Mouse (Mus musculus) adrenal gland, postnatal 36 days (tissue): Measurements from ENCODE around the gene Sorcs2. TPM values are rescaled to one million over a fixed set of nuclear protein-coding genes. Genes with fewer than 3 reads are reported as not detected.

Experiments used
- DNase-seq, 2 experiments: peaks; one replicate each; pipeline ENCODE4 v3.0.0; 2021; ENCODE audit warnings: mixed read lengths in 1 of 2
- total RNA-seq, 2 experiments: library from RNA; stranded (reverse); gene quantifications; 2 replicates each; pipeline ENCODE4 v1.2.3; 2021

The Sorcs2 gene
- total RNA-seq, 2 experiments from 2014 or later = 13.9 to 24.5 TPM

DNA sequence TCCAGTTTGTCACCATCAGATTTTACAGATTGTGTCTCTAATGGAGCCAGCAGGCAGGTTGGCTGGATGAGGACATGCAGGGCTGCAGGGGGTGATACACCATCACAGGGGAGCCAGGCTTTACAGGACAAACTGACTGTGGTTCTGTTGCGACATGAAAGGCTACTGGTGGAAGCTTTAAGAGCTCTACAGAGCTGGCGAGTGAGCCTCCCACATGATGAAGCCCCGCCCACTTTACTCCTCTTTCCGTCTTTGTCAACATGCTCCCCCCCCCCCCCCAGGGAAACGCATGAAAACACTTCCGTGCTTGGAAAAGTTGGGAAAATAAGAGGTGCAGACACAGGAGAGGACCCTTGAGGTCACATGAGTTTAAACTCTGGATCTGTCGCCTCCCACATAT is 219.7 kb downstream of the Sorcs2 start:
- DNase-seq = no peak

DNA sequence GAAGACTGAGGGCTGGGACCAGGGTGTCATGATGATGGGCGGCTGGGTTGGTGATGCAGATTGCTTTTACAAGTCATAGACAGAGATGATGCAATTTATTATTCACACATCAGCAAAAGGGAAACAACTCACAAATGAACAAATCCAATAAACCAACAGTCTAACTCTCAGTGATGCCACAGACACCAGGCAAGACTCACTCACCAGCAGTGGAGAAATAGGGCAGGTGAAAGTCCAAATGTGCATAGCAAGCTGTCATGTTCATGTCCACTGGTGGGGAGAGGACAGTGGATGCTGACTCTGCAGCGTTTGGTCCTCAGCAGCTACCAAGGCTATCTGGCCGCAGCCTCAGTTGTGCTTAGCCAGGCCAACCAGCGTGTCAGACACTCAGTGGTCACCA is 221.1 kb downstream of the Sorcs2 start:
- DNase-seq = no peak

DNA sequence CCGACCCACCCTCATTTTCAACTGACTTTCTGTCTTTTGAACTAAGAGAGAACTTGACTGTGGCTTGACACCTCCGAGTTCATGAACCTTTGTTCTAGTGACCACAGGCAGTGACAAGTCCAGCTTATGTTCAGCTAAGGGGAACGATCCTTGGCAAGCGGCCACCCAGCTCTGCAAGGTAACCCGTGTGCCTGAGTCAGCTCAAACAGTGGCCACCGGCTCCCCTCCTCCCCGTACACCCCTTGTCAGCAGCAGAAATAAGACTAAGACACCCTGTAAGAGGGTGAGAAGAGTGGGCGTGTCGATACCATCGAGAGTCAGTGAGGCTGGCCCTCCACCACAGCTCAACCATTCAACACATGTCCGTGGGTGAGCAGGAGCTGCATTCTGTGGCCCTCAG is 221.5 kb downstream of the Sorcs2 start:
- DNase-seq = peak; percentile 59 to 62

DNA sequence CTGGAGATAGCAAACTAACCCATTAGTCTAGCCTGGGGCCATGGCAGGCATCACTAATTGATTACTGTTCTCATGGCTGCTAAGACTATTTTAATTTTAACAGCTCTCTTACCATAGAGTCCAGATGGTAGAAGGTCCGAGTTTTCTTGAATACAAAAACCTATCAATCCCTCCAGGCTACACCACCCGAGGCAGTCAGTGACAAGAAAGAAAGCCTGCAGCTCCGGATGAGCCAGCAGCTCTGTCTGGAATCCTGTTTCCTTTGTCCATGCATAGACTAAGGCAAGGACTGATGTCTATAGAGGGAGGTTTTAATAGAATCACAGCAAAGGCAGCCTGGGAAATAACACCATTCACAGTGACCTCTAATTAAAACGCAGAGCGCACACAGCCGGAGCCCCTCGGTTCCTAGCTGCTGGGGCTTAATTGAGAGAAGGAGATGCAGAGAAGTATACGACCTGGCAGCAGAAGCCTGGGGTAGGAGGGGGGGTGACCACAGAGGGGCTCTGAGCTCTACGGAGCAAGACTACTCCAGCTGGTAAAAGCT is 223.3 kb downstream of the Sorcs2 start:
- DNase-seq = no peak

DNA sequence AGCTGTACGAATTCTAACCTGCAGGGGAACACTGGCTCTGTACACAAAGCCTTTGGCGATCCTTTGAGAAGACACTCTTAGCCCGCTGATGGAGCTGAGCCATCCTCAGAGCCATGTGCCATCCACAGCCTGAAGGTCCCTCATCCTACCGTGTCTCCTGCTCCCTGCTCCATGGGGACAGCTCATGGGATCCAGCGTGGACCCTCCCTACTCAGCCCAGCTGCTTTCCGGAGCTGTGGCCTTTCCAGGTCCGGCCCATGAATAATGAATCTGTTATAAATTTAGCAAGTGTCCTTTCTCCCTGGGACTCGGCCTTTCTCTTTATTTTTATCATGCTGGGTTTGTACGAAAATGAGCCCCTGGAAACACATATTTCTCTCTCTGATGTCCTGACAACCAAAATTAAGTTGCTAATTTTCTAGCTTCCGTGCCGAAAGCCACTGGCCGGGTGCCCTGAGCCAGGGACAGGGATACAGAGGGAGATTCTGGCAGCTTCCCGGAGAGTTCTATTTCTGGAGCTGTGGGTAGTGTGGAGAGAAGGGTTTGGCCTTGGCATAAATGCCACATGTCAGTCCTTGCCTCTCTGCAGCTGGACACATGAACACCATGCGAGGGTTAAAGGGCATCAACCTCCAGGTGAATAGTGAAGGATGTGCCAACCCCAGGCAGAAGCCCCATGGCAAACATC is 228.8 kb downstream of the Sorcs2 start:
- peak; percentile 50 to 61 for DNase-seq

DNA sequence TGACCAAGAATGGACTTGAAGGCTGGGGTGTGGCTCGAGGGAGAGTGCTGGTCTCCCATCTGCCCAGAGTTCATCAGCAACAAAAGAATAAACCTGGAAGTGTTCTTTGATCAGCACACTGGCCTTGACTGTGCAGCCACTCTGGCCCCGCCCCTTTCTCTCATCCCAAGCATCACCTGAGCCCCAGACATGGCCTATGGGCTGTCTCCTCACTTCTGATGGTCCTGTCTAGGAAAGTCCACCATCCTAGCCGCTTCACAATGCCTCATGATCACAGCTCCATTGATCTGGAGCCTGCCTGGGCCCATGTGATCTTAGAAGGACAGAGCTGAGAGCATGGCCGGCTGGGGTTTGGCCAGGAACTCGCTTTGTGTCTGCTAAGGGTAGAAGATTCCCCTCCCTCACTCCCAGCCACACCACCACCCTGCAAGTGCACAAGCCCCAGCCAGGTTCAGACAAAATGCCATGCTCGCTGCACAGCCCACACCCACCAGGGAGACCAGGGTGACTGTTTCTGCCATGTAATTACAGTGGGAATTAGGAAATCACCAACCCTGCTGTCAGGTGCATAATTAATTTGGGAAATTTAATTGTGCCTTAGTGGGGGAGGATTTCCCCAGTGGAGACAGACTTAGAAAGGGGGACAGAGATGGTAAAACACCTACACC is 231.5 kb downstream of the Sorcs2 start:
- no peak for DNase-seq

DNA sequence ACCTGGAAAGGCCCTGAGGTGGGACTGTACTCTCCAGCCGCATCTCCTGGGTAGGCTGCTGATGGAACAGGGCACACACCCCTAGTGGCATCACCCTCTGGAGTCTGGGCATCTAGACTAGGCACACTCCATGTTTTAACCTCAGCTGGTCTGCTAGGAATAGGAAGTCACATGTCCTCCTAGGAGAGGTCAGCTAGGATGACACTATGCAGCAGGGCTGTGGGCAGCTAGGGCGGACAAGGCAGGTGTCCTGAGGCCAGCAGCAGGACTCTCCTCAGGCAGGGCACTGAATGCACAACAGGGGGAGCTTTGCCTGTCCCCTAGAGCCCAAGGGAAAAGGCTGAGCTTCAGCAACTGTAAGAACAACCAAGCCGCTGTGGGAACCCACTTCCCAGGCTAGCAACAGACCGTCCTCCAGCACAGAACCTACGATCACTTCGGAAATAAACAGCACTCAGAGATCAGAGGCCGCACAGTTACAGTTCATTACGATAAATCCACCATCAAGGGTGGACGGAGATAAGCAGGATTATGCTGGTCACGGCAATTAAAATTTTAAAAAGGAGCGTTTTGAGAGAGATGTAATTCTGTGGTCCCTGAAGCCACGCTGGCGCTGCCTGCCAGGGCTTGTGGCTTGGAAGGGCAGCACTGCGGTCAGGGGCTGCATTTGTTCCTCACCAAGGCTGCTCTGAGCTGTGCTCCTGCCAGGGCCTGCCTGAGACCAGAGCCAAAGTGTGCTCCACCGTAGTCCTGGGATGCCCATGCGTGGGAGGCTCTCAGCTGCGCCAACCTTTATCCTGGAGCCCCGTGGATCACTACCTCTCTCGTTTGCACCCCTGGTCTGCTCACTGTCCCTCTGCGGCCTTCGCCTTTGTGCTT is 232.3 kb downstream of the Sorcs2 start:
- no peak for DNase-seq

DNA sequence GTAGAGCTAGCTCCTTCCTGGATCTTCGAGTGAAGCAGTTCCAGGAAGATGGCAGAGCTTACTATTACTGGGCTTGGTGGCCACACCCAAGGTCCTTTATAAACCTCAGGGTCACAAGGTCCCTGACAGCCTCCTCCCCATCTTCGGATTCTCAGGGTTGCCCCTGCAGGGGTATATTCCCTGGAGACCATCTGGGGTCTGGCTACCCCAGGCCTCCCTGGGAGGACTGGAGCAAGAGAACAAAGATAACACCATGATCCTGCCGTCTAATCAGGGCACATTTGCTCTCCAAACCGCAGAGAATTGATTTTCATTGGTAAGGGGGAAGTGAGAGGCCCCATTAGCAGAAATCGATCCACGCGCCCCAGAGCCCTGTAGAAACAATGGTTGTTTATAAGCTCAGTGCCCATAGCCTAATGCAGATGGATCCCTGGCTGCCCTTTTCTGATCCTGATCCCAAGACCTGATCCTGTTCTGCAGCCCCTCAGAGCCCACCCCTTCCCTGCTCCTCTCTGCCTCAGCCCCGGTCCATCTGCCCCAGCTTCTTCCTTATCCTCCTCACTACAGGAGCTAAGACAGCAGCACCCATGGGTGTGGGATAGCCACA is 243.0 kb downstream of the Sorcs2 start:
- no peak for DNase-seq

DNA sequence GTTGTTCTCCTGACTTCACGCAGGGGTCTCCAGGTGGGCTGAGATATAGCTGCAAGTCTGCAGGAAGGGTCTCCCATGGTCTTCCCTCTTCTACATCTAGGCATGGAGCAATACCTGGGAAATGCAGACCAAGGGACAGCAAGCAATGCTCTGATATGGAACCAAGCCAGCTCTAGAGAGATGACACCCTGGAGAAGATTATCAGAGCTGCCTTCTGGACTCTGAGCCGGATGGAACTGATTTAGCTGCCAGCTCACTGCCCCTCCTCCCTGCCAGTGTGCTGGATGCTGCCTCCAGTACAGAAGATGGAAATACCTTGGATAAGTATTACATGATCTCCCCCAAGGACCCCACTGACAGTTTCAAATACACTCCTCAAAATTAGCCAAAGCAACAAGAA is 244.7 kb downstream of the Sorcs2 start:
- no peak for DNase-seq

DNA sequence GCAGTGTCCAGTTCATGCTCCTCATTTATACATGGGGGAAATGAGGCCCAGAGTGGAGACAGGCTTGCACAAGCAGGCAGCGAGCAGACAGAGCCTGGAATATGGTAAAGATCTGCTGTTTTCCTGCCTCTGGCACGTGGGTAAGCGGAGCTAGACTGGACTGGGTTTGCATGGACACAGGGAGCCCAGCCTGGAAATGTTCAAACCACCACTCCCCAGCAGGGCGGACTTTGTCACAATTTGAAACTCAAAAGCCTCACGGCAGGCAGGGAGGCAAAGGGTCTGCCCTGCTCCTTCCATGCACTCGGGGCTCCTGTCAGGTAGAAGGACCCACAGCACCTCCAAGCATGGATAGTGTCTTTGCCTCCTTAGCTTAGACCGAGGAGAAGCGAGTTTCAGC is 246.9 kb downstream of the Sorcs2 start:
- DNase-seq = no peak

DNA sequence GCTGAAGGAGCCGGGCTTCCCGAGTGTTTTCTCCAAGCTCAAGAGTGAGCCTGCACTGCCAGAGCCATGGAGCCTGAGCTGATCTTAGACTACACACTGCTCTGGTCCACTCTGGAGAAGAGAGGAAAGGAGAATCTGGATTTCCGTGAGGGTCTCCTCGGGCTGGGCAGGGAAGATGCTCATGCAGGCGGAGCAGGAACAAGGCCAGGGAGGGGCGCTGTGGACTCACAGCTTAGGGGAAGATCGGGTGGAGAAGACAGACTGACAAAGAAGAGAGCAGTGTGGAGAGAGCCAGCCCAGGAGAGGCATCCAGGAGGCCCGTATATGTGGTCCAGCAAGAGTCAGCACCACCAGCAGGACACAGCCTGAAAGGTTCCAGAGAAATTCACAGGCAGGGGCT is 248.8 kb downstream of the Sorcs2 start:
- peak in 1 of 2 experiments; percentile 13 for DNase-seq

DNA sequence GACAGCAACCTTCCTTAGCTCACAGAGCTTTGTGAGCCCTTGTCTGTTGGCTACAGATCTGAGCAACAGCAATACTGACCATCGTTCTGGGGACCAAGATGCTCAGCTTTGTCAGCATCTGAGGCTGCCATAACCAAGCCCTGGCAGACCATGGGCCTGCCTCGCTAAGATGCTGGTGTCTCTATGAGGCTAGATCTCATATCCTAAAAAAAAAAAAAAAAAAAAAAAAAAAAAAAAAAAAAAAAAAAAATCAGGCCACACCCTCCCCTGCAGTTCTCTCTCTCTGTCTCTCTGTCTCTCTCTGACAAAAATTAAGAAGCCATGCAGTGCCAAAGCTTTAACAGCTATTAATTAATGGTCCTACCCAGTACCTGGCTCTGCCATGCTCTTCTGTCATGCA is 251.3 kb downstream of the Sorcs2 start:
- no peak for DNase-seq

DNA sequence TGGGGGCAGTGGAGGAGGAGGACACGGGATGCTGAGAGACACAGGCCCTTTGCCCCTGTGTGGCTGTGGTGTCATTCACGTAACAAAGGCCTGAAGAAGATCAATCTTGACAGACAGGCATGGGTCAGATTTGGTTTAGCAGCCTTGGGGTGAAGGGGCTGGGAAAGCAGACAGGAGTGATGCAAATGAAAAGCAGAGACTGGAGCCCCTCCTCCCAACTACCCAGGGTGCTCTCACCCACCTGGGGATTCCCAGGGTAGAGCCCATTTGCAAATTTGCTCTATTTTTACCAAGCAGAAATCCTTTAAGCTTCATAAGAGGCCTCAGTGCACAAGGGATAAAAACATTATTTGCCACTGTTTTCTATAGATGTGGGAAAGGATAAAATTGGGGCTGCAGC is 253.4 kb downstream of the Sorcs2 start:
- no peak for DNase-seq

DNA sequence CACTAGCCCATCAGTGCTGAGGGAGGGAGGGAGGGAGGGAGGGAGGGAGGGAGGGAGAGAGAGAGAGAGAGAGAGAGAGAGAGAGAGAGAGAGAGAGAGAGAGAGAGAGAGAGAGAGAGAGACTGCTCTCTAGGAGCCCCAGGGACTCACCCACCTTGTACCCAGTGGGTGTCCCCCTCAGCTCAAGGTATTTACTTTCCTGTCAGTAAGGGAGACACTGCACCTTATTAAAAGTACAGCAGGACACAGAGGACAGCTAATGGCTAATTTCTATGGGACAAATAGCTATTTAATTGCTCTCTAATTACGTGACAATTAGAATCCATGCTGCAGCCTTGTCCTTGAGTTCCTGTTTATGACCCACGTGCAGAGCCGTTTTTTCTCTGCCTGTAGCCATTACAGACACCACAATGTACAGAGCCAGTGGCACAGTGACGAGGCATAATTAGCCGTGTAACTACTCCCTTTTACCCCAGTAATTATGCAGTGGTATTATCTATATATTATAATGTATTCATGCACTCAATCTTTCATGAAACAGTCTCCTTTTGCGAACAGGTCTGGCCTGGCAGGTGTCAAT is 256.2 kb downstream of the Sorcs2 start:
- no peak for DNase-seq

DNA sequence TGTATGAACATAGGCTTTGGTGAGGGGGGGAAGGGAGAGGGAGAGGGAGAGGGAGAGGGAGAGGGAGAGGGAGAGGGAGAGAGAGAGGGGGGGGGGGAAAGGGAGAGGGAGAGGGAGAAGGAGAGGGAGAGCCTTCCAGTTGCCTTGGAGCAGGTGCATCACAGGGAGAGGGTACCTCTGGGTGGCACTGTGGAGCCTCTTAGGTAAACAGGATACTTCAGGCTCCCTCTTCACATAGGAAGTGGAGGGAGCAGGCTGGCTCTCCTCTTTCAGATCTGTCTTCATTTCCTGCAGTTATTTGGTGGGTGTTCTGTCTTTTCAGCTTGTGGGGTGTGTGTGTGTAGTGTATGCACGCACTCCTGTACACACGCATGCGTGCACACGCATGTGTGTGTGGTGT is 256.8 kb downstream of the Sorcs2 start:
- DNase-seq = peak; percentile 60 to 67

DNA sequence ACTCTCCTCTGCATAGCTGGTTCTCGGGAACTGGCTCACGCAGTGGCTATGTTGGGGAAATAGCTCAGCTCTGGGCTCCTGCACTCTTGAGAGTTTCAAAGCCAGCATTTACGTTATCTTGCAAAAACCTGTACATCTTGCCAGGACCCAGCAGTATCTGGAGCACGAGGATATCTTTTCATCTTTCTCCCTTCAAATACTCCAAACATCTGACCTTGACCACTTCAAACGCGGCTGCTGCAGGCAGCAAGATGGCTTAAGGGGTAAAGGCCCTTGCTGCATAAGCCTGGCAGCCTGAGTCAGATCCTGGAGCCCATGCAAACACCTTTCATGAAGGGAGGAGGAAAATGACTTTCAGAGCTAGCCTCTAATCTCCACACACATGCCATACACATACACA is 258.2 kb downstream of the Sorcs2 start:
- DNase-seq = peak; percentile 37 to 52

DNA sequence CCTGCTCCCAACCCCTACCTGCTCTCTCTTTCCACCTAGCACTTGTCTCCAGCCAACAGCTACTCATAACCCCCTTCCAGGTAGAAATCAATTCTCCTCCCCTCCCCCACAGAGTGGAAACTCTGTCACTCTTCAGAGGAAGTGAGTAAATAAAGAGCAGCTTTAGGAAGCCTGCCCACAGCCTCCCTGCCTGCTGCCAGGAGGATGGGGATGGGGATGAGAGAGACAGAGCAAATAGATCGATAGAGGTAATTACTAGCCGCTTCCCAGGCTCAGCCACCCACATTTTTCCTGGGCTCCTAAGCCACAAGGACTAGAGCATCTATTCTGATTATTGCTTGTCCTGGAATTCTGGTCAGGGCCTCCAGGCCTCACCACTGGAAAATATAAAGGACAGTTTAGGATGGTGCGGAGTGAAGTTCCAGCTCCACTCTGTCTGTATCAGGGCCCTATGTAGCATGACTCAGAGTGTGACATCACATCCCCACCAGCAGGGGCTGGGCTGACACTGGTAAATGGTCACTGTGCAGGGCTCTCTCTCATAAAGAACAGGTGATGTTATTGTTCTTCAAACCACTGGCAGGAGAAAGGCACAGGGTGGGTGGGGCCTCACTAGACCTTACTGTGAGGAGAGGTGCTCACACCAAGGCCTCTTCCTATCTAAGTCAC is 261.9 kb downstream of the Sorcs2 start:
- DNase-seq = no peak

DNA sequence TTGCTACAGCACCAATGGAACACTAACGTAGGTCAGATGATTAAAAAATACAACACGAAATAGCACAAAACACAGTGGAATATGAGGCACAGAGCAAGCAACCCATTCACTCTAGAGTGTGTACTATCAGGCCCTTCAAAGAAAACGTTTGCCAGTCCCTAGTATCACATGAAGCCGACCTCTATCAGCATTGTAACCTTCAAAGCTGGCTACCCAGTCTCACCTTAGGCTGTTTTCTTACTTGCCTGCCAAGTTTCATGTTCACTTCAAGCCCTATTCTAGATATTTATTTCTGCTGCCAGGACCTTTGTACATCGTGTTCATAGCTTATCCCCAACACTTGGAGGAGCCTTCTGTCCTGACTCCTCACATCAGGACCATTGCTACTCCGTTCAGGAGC is 263.6 kb downstream of the Sorcs2 start:
- DNase-seq = no peak

DNA sequence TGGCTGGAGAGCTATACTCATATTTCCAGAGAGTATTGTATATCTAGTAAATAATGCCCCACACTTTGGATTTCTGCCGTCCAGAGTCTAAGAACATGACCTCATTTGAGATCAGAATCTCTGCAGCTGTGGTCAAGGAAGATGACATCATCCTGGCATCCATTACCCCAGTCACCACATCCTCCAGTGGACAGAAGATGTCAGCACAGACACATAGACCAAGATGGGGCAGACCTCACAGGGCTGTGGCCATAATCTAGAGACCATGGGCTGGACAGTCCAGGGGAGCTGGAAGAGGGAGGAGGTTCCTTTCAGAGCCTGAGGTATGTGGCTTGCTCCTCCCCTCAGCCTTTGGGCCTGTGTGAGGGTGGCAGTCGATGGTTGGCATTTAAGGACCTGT is 264.0 kb downstream of the Sorcs2 start:
- DNase-seq = no peak

DNA sequence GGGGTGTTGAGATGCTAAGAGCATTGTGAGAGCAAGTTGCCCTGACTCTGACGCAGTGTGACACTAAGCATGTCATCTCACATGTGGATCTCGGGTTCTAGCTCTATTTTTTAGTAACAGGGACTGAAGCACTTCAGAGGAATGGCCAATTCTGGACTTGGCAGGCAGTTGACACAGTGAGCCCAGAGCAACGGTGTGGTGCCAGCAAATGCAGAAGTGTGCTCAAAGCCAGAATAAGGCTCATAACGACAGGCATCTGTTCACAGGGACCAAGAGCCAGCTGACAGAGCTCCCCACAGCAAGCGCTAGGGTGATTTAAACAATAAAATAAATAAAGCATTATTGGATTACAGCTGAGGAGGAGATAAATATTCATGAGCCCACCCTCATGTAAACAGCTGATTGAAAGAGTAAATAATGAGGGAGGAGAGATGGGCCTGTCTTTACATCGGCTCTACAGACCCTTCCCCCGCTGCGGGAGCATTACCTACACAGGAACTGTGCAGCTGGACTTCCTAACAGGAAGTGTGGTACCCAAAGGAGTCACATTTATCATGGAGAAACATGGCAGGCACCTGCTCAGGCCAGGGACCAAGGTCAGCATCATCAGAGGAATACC is 267.4 kb downstream of the Sorcs2 start:
- no peak for DNase-seq

DNA sequence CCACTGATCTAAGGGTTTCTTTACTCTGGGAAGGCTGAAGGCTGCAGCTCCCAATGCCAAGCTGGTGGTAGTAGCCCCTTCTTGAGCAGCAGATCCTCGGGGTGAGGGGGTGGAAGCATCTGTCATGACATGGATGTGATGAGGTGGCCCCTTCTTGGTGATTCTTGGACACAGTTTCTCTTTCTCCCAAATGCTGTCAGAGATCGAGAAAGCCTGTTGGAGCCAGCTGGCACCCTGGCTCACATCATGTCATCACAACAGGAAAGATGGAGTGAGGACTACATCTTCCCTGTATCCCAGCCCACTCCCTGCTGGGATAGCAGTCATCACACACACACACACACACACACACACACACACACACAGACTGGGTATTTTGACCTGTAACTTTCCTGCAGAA is 268.3 kb downstream of the Sorcs2 start:
- DNase-seq = no peak
